Mouse (Mus musculus) left cerebral cortex, adult 11 months (tissue): ENCODE data around the gene Alkbh7.
A peak's percentile ranks its signal among the peaks of the same experiment; 100 is the strongest.

Source experiments
- DNase-seq: peaks from one replicate; pipeline ENCODE4 v3.0.0; 2022; ENCODE audit warnings: low spot score

The Alkbh7 gene

GRCm38 (mm10) chr17:56997029-56997667, at the start of gene Alkbh7:
Gene Alkbh7 (plus strand): TSS chr17:56997339.
- DNase-seq = peak; percentile 94

- DNase-seq = no peak
Observed at GRCm38 (mm10) chr17:56950915-56951314, 46.2 kb upstream of the Alkbh7 start.

GRCm38 (mm10) chr17:56952639-56953038, 44.5 kb upstream of the Alkbh7 start:
- no peak for DNase-seq

GRCm38 (mm10) chr17:56954871-56955270, 42.3 kb upstream of the Alkbh7 start:
- no peak for DNase-seq

- DNase-seq = no peak
Observed at GRCm38 (mm10) chr17:56957763-56958429, 39.2 kb upstream of the Alkbh7 start.

- no peak for DNase-seq
Observed at GRCm38 (mm10) chr17:56958667-56959066, 38.5 kb upstream of the Alkbh7 start.

- DNase-seq = no peak
Observed at GRCm38 (mm10) chr17:56961880-56962279, 35.3 kb upstream of the Alkbh7 start.

GRCm38 (mm10) chr17:56962642-56963405, 34.3 kb upstream of the Alkbh7 start:
- DNase-seq = no peak

- no peak for DNase-seq
Observed at GRCm38 (mm10) chr17:56963646-56964045, 33.5 kb upstream of the Alkbh7 start.

GRCm38 (mm10) chr17:56969321-56969720, 27.8 kb upstream of the Alkbh7 start:
- no peak for DNase-seq

- DNase-seq = no peak
Observed at GRCm38 (mm10) chr17:56970081-56970480, 27.1 kb upstream of the Alkbh7 start.

- DNase-seq = no peak
Observed at GRCm38 (mm10) chr17:56973956-56974707, 23.0 kb upstream of the Alkbh7 start.

- DNase-seq = no peak
Observed at GRCm38 (mm10) chr17:56974708-56975240, 22.4 kb upstream of the Alkbh7 start.

- no peak for DNase-seq
Observed at GRCm38 (mm10) chr17:56975391-56975790, 21.7 kb upstream of the Alkbh7 start.

GRCm38 (mm10) chr17:56976531-56977390, 20.4 kb upstream of the Alkbh7 start:
- no peak for DNase-seq

GRCm38 (mm10) chr17:56979524-56979923, 17.6 kb upstream of the Alkbh7 start:
- DNase-seq = no peak

GRCm38 (mm10) chr17:56981049-56981448, 16.1 kb upstream of the Alkbh7 start:
- no peak for DNase-seq

GRCm38 (mm10) chr17:56982013-56982412, 15.1 kb upstream of the Alkbh7 start, which contains the start of gene Acer1:
Gene Acer1 (minus strand): TSS chr17:56982126.
- DNase-seq = no peak

GRCm38 (mm10) chr17:56984886-56985285, 12.3 kb upstream of the Alkbh7 start:
- no peak for DNase-seq

- no peak for DNase-seq
Observed at GRCm38 (mm10) chr17:56985656-56986055, 11.5 kb upstream of the Alkbh7 start.
